Mouse (Mus musculus) midbrain, embryonic 11.5 days (tissue): ENCODE data around the gene Nup50. TPM values are rescaled to one million over a fixed set of nuclear protein-coding genes. Genes with fewer than 3 reads are reported as not detected.

ENCODE experiments used
- ATAC-seq: fragments of 200-750 bp; cut with Nextera tagmentation; 2 replicates; pipeline ENCODE4 v1.8.0; 2017; ENCODE audit warnings: moderate TSS enrichment, moderate library complexity; ENCODE audit not compliant: low FRiP score
- DNase-seq: peaks from one replicate; pipeline ENCODE4 v3.0.0; 2015; ENCODE audit warnings: low spot score; ENCODE audit errors: missing footprints
- H3K27ac ChIP-seq: fragments of 300-500 bp; sonication (generic); 2 replicates; pipeline ENCODE4 v1.5.1; 2014; ENCODE audit warnings: low read depth, low read length
- H3K27me3 ChIP-seq: fragments of 300-500 bp; sonication (generic); 2 replicates; pipeline ENCODE4 v1.6.1; 2014; ENCODE audit warnings: mild to moderate bottlenecking, low read length, moderate library complexity, mixed read lengths; ENCODE audit not compliant: control insufficient read depth, insufficient read depth
- H3K36me3 ChIP-seq: fragments of 300-500 bp; sonication (generic); 2 replicates; pipeline ENCODE4 v1.6.1; 2014; ENCODE audit warnings: mild to moderate bottlenecking, low read length, moderate library complexity, mixed read lengths; ENCODE audit not compliant: control insufficient read depth, insufficient read depth
- H3K4me1 ChIP-seq: fragments of 300-500 bp; sonication (generic); 2 replicates; pipeline ENCODE4 v1.6.1; 2014; ENCODE audit warnings: low read length; ENCODE audit not compliant: control insufficient read depth, insufficient read depth
- H3K4me2 ChIP-seq: fragments of 300-500 bp; sonication (generic); 2 replicates; pipeline ENCODE4 v1.6.1; 2014; ENCODE audit warnings: mild to moderate bottlenecking, moderate library complexity
- H3K4me3 ChIP-seq: fragments of 300-500 bp; sonication (generic); 2 replicates; pipeline ENCODE4 v1.5.1; 2014; ENCODE audit warnings: low read depth, low read length
- H3K9ac ChIP-seq: fragments of 300-500 bp; sonication (generic); 2 replicates; pipeline ENCODE4 v1.6.1; 2014; ENCODE audit warnings: low read length
- H3K9me3 ChIP-seq: fragments of 300-500 bp; sonication (generic); 2 replicates; pipeline ENCODE4 v1.6.1; 2016; ENCODE audit warnings: low read length; ENCODE audit not compliant: control insufficient read depth
- WGBS: fragments of 180-500 bp; shearing (Covaris S2); extraction: QIAGEN DNeasy Blood & Tissue Kit; methylation state at CpG from one replicate; pipeline ENCODE4 v1.1.7; 2014; 5-methylcytosine and 5-hydroxymethylcytosine counted together
- polyA plus RNA-seq: library from polyadenylated mRNA; unstranded; fragments of >200 nt; fragmentation: Nextera tagmentation; extraction: Ambion mirVana; gene quantifications from 2 replicates; pipeline ENCODE4 v1.2.1, GENCODE M21; 2014

Nup50 gene
- polyA plus RNA-seq, 1 experiment from 2014 or later, result 66.8 TPM

DNA sequence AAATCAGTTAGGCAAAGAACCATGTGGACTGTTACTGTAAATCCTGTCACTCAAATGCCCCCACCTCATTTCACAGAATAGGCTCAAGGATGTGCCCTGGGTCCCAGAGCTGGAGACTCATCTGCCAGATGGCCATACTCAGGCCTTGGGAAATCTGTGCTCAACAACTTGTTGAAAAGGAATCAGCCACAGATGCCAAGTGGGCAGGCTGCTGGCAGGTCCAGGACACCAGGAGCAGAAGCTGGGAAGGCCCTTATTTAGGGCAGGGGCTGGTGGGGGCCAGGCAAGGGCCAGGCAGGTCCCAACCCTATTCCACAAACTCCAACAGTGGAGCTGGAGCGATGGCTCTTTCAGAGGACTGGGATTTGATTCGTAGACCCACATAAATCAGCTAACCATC lies 39.3 kb downstream of the Nup50 start:
- H3K36me3 ChIP-seq, result no peaks in the 10 kb centered on the region
- no peak overlapping the region for H3K4me3 ChIP-seq
- no peak overlapping the region for H3K4me2 ChIP-seq
- H3K27ac ChIP-seq, result no peak overlapping the region
- H3K27me3 ChIP-seq, result no peaks in the 10 kb centered on the region
- H3K9me3 ChIP-seq, result no peaks in the 10 kb centered on the region
- 91% methylated on average over 2 of the region's 2 CpGs for WGBS
- DNase-seq, result no peak
- peaks cover 6% of the 10 kb centered on the region for H3K4me1 ChIP-seq
- H3K9ac ChIP-seq, result no peak overlapping the region
- no peak for ATAC-seq

DNA sequence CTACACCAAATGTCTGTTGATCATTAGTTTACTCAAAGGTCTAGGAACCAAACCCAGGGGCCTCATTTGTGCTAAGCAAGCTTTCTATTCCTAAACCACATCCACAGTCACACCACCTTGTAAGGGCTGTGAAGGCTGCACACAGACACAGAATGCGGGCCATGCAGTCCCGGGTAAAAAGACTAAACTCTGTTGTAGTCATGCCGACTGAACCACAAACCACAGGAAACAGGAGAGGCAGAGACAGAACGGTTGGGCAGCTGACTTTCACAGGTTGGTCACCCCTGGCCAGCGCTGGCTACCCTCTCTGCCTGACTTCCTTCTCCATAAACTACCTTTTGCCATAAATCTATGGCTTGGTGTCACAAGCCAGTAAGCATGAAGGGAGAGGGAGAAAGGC lies 41.6 kb downstream of the Nup50 start:
- 86% methylated on average over 5 of the region's 5 CpGs for WGBS
- no peak overlapping the region for H3K4me2 ChIP-seq

DNA sequence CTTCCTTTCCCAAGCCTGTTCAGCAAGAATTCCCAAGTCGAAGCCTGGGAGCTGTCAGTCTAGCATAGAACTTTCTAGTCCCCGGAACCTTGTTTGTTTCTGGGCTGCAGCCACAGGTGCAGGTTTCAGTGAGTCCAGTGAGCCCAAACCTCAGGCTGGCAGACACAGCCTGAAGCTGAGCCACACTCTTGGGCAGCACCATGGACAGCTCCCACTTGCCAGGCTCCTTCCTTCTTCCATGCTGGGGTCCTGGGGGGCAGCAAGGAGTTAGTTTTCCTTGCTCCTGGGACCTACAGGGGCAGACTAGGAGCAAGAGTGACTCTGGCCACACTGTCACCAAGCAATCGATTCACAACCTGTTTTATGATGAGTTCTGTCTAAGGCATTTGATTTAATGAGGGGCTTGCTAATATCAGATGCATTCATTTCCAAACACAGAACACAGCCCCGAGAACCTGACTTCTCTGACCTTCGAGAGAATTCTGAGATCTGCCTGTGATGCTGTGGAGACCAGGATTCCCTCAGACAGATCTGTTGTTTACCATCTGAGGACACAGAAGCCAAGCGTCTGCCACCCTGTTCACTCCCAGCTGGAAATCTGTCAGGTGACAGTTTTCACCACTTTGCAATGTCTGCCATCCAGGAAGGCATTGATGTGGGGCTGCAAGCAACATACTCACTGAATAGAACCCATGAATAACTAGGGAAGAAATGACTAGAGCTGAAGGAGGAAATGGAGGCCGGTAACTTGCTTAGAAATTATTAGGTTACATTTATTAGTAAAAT lies 42.6 kb downstream of the Nup50 start:
- Histone ChIP-seq H3K4me1 (no peaks in the 10 kb centered on the region), H3K9ac (no peak overlapping the region), H3K4me3 (no peak overlapping the region), H3K36me3 (no peaks in the 10 kb centered on the region), H3K27ac (no peak overlapping the region), H3K4me2 (no peak overlapping the region), H3K27me3 (no peaks in the 10 kb centered on the region), H3K9me3 (no peaks in the 10 kb centered on the region)
- DNase-seq (no peak), ATAC-seq (no peak)
- 62% methylated on average over 7 of the region's 7 CpGs for WGBS

More for the DNA sequence above, 41.6 kb downstream of the Nup50 start:
- Histone ChIP-seq H3K9ac (no peak overlapping the region), H3K4me3 (no peak overlapping the region), H3K9me3 (no peaks in the 10 kb centered on the region), H3K27ac (no peak overlapping the region), H3K27me3 (no peaks in the 10 kb centered on the region), H3K36me3 (no peaks in the 10 kb centered on the region), H3K4me1 (no peaks in the 10 kb centered on the region)
- no peak for DNase-seq
- no peak for ATAC-seq

DNA sequence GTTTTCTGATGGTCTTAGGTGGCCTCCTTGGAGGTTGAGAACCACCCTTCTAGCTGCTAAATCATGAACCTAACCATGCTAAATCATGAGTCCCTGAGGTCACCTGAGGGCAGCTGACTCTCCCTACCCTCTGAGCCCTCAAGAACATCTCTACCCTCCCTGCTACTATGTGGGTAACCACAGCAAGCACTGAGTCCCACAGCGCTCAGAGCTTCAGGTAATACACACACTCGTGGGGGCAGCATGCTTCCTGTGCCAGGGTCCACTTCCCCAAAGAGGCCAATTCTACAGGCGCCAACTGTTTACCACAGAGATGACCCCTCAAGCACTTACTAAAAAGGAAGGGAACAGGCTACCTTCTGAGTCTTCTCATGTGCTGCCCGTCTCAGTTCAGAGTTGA lies 45.3 kb downstream of the Nup50 start:
- H3K4me1 ChIP-seq, result peaks cover 6% of the 10 kb centered on the region
- DNase-seq, result no peak
- no peaks in the 10 kb centered on the region for H3K9me3 ChIP-seq
- no peaks in the 10 kb centered on the region for H3K36me3 ChIP-seq
- no peak overlapping the region for H3K9ac ChIP-seq
- H3K27me3 ChIP-seq, result no peaks in the 10 kb centered on the region
- H3K27ac ChIP-seq, result no peak overlapping the region
- ATAC-seq, result no peak
- WGBS, result 90% methylated on average over 4 of the region's 4 CpGs
- no peak overlapping the region for H3K4me3 ChIP-seq
- H3K4me2 ChIP-seq, result no peak overlapping the region

DNA sequence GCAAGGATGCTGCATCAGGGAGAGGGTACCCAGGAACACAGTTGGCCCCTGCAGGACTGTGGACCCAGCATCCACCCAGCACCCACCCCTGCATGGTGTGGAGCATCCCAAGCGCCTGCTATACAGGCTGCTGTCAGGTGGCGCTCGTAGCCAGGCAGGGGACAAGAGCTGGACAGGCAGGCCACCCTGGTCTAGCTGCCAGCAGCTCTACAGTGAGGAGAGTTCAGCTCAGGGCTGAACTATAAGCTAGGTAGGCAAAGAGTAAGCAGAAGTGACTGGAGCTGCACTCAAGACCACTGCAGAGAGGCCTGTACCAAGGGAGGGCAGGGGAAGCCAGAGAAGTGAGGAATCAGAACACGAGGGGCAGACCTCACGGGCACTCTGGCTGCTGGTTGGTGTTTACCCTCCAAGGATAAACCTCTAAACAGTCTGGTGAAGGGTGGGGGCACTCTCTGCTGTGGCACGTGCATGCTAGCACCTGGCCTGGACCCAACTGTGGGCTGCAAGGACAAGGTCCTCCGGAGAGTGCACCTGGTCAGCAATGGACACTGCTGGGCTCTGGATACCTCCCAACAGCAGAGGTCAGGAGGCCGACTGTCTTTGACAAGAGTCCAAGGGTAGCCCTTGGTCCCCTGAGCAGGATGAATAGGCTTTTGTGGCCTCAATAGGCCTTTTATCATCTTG lies 49.8 kb downstream of the Nup50 start:
- no peaks in the 10 kb centered on the region for H3K36me3 ChIP-seq
- DNase-seq (no peak), ATAC-seq (no peak)
- H3K27ac ChIP-seq, result no peak overlapping the region
- no peak overlapping the region for H3K4me2 ChIP-seq
- H3K9ac ChIP-seq, result no peak overlapping the region; the same call in 1 of the 2 replicates
- no peaks in the 10 kb centered on the region for H3K9me3 ChIP-seq
- H3K4me1 ChIP-seq, result peaks cover 26% of the 10 kb centered on the region
- WGBS, result 59% methylated on average over 8 of the region's 8 CpGs
- H3K4me3 ChIP-seq, result no peak overlapping the region
- H3K27me3 ChIP-seq, result no peaks in the 10 kb centered on the region

DNA sequence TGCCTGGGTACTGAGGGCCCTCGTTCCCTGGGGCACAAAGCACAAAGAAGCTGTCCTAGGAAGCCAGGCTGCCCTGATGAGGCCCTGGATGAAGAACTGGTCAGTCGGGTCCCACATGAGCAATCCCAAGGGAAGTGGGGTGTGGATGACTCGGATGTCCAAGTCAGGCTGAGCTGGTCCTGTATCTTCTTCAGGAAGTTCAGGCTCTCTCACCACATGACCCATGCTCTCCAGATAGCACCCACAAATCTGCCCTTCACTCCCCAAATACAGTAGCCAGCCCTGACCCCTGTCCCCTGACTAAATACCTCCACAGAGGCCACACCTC lies 50.3 kb downstream of the Nup50 start:
- H3K9ac ChIP-seq, result no peak overlapping the region; the same call in 1 of the 2 replicates

DNA sequence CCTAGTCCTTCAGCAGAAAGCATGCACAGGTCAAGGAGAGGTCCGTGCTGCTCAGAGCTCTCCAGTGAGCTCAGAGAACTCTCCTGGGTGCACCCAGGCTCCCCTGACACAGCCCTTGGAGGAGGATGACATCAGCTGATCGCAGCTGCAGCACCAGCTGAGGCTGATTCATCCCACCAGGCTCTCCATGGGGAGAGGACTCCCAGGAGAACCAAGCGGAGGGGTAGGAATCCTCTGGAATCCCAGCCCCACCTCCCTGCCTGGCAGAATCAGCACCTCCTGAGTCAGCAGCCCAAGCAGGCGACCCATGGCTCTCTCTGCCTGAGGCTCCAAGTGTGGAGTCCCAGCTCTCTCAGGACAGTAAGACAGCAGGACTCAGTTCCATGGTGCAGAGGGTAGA lies 52.5 kb downstream of the Nup50 start:
- Histone ChIP-seq H3K27ac (no peak overlapping the region), H3K9ac (no peak overlapping the region), H3K4me2 (no peak overlapping the region), H3K4me3 (no peak overlapping the region), H3K27me3 (no peaks in the 10 kb centered on the region), H3K4me1 (peaks cover 26% of the 10 kb centered on the region), H3K36me3 (no peaks in the 10 kb centered on the region), H3K9me3 (no peaks in the 10 kb centered on the region)
- 39% methylated on average over 4 of the region's 4 CpGs for WGBS
- ATAC-seq, result no peak
- DNase-seq, result no peak

More for the DNA sequence above, 50.3 kb downstream of the Nup50 start:
- H3K27me3 ChIP-seq, result no peaks in the 10 kb centered on the region
- no peaks in the 10 kb centered on the region for H3K9me3 ChIP-seq
- no peak for ATAC-seq
- DNase-seq, result no peak
- no peak overlapping the region for H3K4me3 ChIP-seq
- H3K27ac ChIP-seq, result no peak overlapping the region
- no peak overlapping the region for H3K4me2 ChIP-seq
- 21% methylated on average over 3 of the region's 3 CpGs for WGBS
- no peaks in the 10 kb centered on the region for H3K36me3 ChIP-seq
- peaks cover 26% of the 10 kb centered on the region for H3K4me1 ChIP-seq

DNA sequence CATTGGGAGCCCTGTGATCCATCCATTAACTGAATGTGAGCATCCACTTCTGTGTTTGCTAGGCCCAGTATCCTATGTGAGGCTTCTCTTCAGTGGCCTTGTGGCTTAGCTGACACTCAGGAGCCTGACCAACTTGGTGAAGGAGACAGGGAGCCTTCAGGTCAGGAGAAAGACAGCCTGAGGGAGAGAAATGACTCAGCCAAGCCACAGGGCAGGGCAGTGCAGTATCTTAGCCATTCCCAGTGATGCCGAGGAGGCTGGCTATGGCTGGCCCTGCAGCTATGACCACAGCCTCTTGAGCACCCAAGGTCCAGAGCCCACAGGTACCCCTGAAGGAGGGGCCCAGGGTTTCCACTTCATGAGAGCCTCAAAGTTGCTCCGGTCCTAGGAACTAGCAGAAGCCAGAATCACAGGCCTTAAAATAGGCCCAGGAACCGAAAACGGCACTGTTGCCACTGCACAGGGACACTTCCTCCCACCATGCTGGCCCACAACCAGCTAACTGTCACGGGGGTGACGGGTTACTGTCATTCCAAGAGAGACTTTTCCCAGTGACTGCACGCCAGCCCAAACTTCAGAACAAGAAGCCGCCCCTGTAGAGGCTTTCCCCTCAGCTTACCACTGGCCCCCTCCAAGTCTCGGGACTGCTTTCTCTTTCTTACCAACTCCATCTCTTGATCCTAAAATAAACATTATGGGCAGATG lies 58.5 kb downstream of the Nup50 start:
- Histone ChIP-seq H3K27ac (no peak overlapping the region), H3K36me3 (no peaks in the 10 kb centered on the region), H3K4me3 (no peak overlapping the region), H3K27me3 (no peaks in the 10 kb centered on the region), H3K9ac (no peak overlapping the region), H3K4me1 (peaks cover 7% of the 10 kb centered on the region), H3K4me2 (no peak overlapping the region), H3K9me3 (no peaks in the 10 kb centered on the region)
- WGBS, result 82% methylated on average over 9 of the region's 9 CpGs
- DNase-seq (no peak), ATAC-seq (no peak)

DNA sequence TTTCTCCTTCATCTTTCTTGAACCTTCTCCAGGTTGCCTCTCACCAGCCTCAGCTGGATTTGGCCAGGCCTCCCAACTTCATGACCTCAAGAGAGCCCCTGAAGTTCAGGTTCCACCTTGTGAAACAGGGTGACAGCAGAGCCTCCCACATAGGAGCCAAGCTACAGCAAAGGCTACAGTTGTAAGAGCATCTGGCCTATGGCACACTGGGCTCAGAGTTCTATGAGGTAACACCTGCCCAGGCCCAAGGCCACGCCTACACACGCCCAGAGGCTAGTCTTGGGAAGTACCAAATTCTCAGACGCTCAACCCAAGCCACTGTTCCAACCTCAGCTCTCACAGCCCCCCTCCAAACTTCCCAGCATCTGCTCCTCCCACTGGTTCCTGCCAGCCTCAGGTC lies 59.7 kb downstream of the Nup50 start:
- no peak for ATAC-seq
- Histone ChIP-seq H3K9ac (no peak overlapping the region), H3K4me3 (no peak overlapping the region), H3K27me3 (no peaks in the 10 kb centered on the region), H3K9me3 (no peaks in the 10 kb centered on the region), H3K27ac (no peak overlapping the region), H3K4me1 (peaks cover 12% of the 10 kb centered on the region), H3K4me2 (no peak overlapping the region), H3K36me3 (no peaks in the 10 kb centered on the region)
- DNase-seq, result no peak
- WGBS, result 86% methylated on average over 3 of the region's 3 CpGs
